Mouse (Mus musculus): ENCODE data around the gene Ifnar2. TPM values are rescaled to one million over a fixed set of nuclear protein-coding genes. Genes with fewer than 3 reads are reported as not detected.
A peak's percentile ranks its signal among the peaks of the same experiment; 100 is the strongest.

Gene Ifnar2
- polyA plus RNA-seq, 1 experiment from 2014 or later: 107 TPM

DNA sequence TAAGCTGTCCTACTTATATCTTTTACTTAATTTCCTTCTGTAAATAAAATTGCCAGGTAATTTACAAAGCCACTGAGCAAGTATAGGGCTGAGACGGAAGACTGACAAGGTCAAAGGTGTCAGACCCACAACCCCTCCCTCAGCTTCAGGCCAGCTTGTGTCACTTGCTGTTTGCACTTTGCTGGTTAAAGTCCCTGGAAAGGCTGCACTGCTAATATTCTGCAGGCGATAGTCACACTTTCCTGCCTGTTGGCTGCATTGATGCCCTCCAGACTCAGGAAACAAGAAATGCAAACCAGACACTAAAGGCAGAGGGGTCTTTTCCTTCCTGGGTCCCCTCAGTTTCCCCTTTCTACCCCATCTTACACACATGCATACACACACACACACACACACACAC, 10.6 kb upstream of the Ifnar2 start:
- H3K9ac ChIP-seq (replicated peaks): no peak overlapping the region

GRCm38 (mm10) chr16:91362616-91363272, 9.8 kb upstream of the Ifnar2 start:
- WGBS (ENCODE audit: insufficient replicate concordance): 51% methylated on average over 12 of the region's 12 CpGs
- TF ChIP-seq EP300 (IDR thresholded peaks at IDR 0.05; ENCODE audit: low read depth): no peak
- no peak for TF ChIP-seq CTCF (IDR thresholded peaks at IDR 0.05; ENCODE audit: low read depth)
- H3K27me3 ChIP-seq (ENCODE audit: insufficient read depth, low read length): no peaks in the 10 kb centered on the region
- no peak overlapping the region for H3K9ac ChIP-seq (replicated peaks)
- peak overlapping the region; percentile 59 for H3K27ac ChIP-seq (ENCODE audit: low read depth)
- no peaks in the 10 kb centered on the region for H3K36me3 ChIP-seq (replicated peaks; ENCODE audit: insufficient read depth, low read length)
- peaks cover 61% of the 10 kb centered on the region for H3K4me1 ChIP-seq (ENCODE audit: insufficient read depth)
- ATAC-seq (no peak), DNase-seq (peak; percentile 38)
- no peak overlapping the region for H3K4me2 ChIP-seq (ENCODE audit: low read depth, low read length)
- no peak overlapping the region for H3K4me3 ChIP-seq (ENCODE audit: low read depth, low read length)
- no peaks in the 10 kb centered on the region for H3K9me3 ChIP-seq (ENCODE audit: low read length)

More for the DNA sequence above, 10.6 kb upstream of the Ifnar2 start:
- no peak for DNase-seq
- Histone ChIP-seq H3K36me3 (replicated peaks; ENCODE audit: insufficient read depth, low read length) (no peaks in the 10 kb centered on the region), H3K27ac (ENCODE audit: low read depth) (peak overlapping the region; percentile 59), H3K9me3 (ENCODE audit: low read length) (no peaks in the 10 kb centered on the region), H3K4me1 (ENCODE audit: insufficient read depth) (peaks cover 59% of the 10 kb centered on the region), H3K4me2 (ENCODE audit: low read depth, low read length) (no peak overlapping the region), H3K27me3 (ENCODE audit: insufficient read depth, low read length) (no peaks in the 10 kb centered on the region), H3K4me3 (ENCODE audit: low read depth, low read length) (no peak overlapping the region)
- 49% methylated on average over 2 of the region's 2 CpGs for WGBS (ENCODE audit: insufficient replicate concordance)
- no peak for ATAC-seq
- TF ChIP-seq CTCF (IDR thresholded peaks at IDR 0.05; ENCODE audit: low read depth): no peak

DNA sequence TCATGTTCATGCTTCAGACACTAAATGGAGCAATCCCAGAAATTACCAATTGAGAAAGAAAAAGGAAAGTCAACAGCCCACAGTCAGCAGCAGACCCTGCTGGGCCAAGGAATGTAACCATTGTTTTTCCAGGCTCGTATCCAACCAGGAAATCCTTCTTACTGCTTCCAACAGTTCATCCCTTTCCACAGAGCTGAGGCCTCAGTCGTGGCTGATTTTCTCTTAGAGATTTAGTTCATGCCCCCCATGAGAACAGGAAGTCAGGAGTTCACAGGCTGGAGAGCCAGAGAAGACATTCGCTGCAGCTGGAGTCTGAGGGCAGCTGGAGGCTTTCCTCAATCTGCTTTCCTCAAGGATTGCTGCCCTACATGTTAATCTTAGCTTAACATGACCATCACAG, 9.1 kb upstream of the Ifnar2 start:
- ATAC-seq: no peak
- Histone ChIP-seq H3K36me3 (replicated peaks; ENCODE audit: insufficient read depth, low read length) (no peaks in the 10 kb centered on the region), H3K4me3 (ENCODE audit: low read depth, low read length) (no peak overlapping the region), H3K9ac (replicated peaks) (no peak overlapping the region), H3K4me1 (ENCODE audit: insufficient read depth) (peaks cover 61% of the 10 kb centered on the region), H3K27ac (ENCODE audit: low read depth) (peak overlapping the region; percentile 59), H3K4me2 (ENCODE audit: low read depth, low read length) (no peak overlapping the region), H3K27me3 (ENCODE audit: insufficient read depth, low read length) (no peaks in the 10 kb centered on the region), H3K9me3 (ENCODE audit: low read length) (no peaks in the 10 kb centered on the region)
- DNase-seq: no peak
- TF ChIP-seq EP300 (IDR thresholded peaks at IDR 0.05; ENCODE audit: low read depth) (peak; percentile 38; the same call in 1 of the 2 replicates), CTCF (IDR thresholded peaks at IDR 0.05; ENCODE audit: low read depth) (no peak)
- 26% methylated on average over 3 of the region's 3 CpGs for WGBS (ENCODE audit: insufficient replicate concordance)

GRCm38 (mm10) chr16:91366567-91366966, 6.0 kb upstream of the Ifnar2 start:
- ATAC-seq (peak; percentile 74), DNase-seq (peak; percentile 38)
- Histone ChIP-seq H3K9ac (replicated peaks) (no peak overlapping the region), H3K4me1 (ENCODE audit: insufficient read depth) (peaks cover 46% of the 10 kb centered on the region), H3K27ac (ENCODE audit: low read depth) (peak overlapping the region; percentile 90), H3K36me3 (replicated peaks; ENCODE audit: insufficient read depth, low read length) (no peaks in the 10 kb centered on the region), H3K4me2 (ENCODE audit: low read depth, low read length) (no peak overlapping the region), H3K27me3 (ENCODE audit: insufficient read depth, low read length) (no peaks in the 10 kb centered on the region), H3K4me3 (ENCODE audit: low read depth, low read length) (no peak overlapping the region), H3K9me3 (ENCODE audit: low read length) (no peaks in the 10 kb centered on the region)
- TF ChIP-seq CTCF (IDR thresholded peaks at IDR 0.05; ENCODE audit: low read depth): no peak
- TF ChIP-seq EP300 (IDR thresholded peaks at IDR 0.05; ENCODE audit: low read depth): no peak

DNA sequence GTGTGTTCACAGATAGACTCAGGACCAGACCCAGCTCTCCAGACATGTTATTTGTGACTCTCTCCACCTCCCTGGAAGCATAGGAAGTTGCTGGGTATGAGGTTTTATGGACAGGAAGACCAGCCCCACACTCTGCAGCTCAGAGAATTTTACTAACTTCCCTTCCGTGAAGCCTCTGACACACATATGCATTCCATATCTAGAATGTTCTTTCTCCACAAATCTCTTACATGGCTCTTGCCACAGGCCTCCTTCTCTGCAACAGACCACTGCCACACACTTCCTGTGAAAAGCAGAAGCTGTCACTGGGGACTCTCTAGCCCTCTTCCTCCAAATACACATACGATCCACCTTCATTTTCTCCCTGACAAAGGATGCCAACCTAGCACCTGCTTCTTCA, 5.5 kb upstream of the Ifnar2 start:
- no peaks in the 10 kb centered on the region for H3K27me3 ChIP-seq (ENCODE audit: insufficient read depth, low read length)
- H3K9ac ChIP-seq (replicated peaks): no peak overlapping the region
- 53% methylated on average over 2 of the region's 2 CpGs for WGBS (ENCODE audit: insufficient replicate concordance)
- H3K9me3 ChIP-seq (ENCODE audit: low read length): no peaks in the 10 kb centered on the region
- ATAC-seq (peak; percentile 60), DNase-seq (peak; percentile 41)
- TF ChIP-seq EP300 (IDR thresholded peaks at IDR 0.05; ENCODE audit: low read depth): peak; percentile 36; the same call in 1 of the 2 replicates
- no peak for TF ChIP-seq CTCF (IDR thresholded peaks at IDR 0.05; ENCODE audit: low read depth)
- H3K4me2 ChIP-seq (ENCODE audit: low read depth, low read length): 0 out of 2 replicates have a peak overlapping the region, but pooled peaks have one; percentile 6
- H3K4me1 ChIP-seq (ENCODE audit: insufficient read depth): peaks cover 44% of the 10 kb centered on the region
- no peaks in the 10 kb centered on the region for H3K36me3 ChIP-seq (replicated peaks; ENCODE audit: insufficient read depth, low read length)
- H3K27ac ChIP-seq (ENCODE audit: low read depth): peak overlapping the region; percentile 90
- no peak overlapping the region for H3K4me3 ChIP-seq (ENCODE audit: low read depth, low read length)

- ATAC-seq (peak; percentile 46), DNase-seq (peak; percentile 52)
- Histone ChIP-seq H3K36me3 (replicated peaks; ENCODE audit: insufficient read depth, low read length) (peaks cover 23% of the 10 kb centered on the region), H3K27ac (ENCODE audit: low read depth) (peak overlapping the region; percentile 100), H3K9me3 (ENCODE audit: low read length) (no peaks in the 10 kb centered on the region), H3K9ac (replicated peaks) (peak overlapping the region; percentile 100), H3K4me1 (ENCODE audit: insufficient read depth) (peaks cover 33% of the 10 kb centered on the region), H3K4me2 (ENCODE audit: low read depth, low read length) (peak overlapping the region; percentile 70), H3K27me3 (ENCODE audit: insufficient read depth, low read length) (no peaks in the 10 kb centered on the region), H3K4me3 (ENCODE audit: low read depth, low read length) (peak overlapping the region; percentile 100)
- 10% methylated on average over 13 of the region's 13 CpGs for WGBS (ENCODE audit: insufficient replicate concordance)
- TF ChIP-seq EP300 (IDR thresholded peaks at IDR 0.05; ENCODE audit: low read depth) (no peak), CTCF (IDR thresholded peaks at IDR 0.05; ENCODE audit: low read depth) (no peak)
These were observed 1.1 kb downstream of the Ifnar2 start for GRCm38 (mm10) chr16:91373473-91374252.
